Mouse (Mus musculus) NIH3T3 (cell line): Measurements from ENCODE around the gene 3110018I06Rik.

ENCODE experiments used
- DNase-seq: peaks from one replicate; pipeline ENCODE4 v3.0.0-alpha.2; 2012; ENCODE audit warnings: low read depth

3110018I06Rik gene

DNA sequence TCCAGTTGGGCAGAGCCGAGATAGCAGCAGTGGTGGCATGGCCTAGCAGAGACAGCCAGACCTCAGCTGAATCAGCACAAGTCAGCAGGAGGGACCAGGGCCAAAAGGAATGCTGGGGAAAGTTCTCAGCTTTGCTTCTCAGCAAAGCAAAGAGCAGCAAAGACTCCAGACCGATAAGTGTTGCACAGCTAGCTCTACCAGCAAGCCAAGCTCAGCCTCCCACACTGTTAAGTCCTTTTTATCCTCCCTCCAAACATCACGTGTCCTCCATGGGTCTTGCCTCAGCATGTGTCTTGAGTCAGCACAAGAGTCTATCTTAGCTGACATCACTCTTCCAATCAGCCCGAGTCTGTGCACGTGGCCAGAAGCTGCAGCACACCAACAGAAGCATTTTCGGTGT, at the start of gene 3110018I06Rik:
Gene 3110018I06Rik (plus strand): TSS at position 262 of the 400 bp plus-strand sequence.
- no peak for DNase-seq

DNA sequence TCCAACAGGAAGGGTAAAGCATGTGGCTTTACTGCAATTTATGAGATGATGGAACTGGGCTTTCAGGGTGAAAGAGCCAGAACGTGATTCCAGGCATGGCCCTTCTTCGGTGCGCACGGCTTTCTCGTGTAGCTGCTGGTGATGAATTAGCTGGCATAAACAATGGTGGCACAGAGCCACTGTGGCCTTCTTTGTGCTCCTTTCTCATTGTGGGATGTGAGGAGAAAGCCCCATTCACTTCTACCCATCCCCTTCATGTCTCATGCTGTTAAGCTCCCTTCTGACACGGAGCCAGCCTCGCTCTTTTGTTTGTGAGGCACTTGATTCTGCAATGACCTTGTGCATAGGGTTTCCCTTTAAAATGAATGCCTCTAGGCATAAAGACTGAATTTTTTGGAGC, 43.8 kb upstream of the 3110018I06Rik start:
- no peak for DNase-seq

DNA sequence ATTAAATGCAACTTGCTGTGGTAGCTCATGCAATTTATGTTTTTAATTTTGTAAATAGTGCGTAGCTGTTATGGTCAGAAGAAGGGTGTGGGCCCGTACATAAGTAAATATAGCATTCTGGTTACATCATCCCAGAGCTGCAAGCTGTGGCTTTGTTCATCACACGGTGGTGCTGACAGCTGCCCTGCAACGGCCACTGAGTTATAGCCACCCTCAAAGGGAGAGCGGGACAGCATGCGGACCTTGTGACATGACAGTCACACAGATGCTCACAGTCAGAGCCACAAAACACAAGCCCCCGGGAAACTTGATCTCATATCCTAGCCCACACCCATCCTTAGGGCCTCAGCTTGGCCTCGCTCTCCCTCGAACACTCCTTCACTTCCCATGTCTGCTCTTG, 30.6 kb upstream of the 3110018I06Rik start:
- DNase-seq: no peak

DNA sequence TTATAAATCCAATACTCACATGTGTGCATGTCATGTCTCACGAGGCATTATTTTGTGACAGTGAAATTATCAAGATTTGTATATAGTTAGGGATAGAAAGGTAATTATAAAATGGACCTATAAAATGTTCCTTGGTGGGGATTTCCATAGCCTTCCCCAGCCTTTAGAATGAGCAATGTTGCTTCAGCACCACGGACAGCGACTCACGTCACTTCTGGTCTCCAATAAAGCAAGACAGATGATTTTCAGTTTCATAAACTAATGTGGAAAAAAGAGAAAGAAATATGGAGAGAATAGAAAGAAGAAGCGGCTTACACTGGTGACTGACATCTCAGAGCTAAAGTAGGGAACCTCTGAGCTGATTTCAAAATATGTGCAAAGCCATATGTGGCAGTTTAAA, 23.7 kb upstream of the 3110018I06Rik start:
- DNase-seq: peak; percentile 83

DNA sequence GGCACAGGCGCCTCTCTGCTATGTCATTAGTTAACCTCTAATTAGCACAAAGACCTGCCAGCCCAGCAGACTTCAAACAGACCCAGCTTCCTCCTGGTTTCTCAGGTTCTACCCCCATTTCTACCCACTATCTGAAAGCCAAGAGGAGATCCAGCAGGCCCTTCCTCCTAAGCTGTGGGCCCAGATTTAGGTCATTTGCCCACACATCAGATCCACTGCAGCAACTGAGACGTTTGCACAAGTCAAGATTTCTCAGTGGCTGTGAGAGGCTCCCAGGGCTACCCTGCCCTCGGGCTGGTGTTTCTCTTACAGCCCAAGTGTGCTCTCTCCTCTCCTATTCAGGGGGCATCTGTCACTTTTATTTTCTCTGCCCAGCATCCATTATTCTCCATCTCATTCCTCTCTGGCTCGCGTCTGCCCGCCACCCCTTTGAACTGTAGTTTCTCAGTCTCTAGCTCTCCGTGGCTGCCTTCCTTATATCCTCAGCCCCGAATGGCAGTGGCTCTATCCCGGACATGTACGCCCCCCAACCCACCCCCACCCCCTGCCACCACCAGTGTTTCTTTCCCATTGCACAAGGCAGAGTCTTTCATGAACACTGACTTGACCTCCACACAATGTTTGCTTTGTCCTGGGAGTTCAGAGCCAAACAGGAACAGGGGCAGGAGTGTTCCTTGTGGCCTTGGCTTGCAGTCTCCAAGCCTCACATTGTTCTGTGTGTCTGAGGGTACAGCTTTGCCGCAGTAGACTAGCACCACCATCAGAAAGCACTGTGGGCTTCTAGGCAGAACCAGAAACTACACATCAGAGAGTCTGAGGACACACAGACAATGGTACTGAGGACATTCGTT, 11.8 kb upstream of the 3110018I06Rik start:
- DNase-seq: no peak

DNA sequence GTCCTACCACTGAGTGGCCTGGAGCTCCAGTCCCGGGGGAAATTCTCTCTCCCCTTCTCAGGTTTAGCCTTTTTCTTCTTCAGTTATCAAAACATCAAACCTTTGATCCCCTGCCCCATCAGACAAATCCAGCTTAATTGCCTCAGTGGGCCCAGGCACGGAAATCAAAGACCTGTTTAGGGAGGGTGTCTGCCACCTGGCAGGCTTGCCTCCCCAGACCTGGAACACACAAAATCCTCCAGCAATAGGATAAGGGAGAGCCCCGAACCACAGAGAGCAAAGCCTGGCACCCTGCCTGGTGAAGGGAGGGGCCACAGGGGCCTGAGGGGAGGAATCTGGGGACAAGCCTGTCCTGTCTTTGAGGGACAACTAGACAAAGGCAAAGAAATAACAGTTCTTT, 9.1 kb upstream of the 3110018I06Rik start:
- no peak for DNase-seq

DNA sequence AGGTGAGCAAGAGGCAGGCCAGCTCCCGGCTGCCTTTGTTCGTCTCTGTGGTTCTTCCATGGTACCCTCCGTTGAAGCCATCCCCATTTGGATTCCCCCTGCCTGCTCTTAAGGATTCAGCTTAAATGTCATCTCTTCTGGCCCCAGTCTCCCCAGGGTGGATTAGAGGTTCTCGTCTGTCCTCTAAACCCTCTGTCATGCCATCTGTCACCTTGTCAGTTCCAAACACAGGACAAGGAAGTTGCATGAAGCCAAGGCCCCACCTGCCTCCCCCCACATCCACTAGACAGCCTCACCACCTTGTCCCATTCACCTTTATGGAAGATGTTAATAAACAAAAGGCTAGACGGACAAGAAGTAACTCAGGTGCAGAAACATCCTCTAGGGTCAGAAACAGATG, 5.4 kb upstream of the 3110018I06Rik start:
- no peak for DNase-seq

DNA sequence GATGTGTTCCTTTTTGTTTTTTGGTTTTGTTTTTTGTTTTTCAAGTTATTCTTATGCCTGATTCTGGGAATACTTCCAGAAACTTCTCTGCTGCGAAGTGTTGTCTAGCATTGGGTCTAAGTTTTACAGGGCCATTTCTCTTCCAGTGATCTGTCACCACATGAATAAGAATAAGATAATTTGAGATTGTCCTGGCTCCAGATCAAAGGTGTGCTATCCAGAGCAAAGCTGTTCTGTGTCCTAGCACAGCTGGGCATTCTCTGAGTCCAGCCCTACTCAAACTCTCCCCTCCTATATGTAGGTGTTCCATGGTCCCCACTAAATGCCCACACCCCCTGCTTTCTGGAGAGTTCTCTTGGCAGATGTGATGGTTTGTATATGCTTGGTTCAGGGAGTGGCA, 2.9 kb downstream of the 3110018I06Rik start:
- no peak for DNase-seq

DNA sequence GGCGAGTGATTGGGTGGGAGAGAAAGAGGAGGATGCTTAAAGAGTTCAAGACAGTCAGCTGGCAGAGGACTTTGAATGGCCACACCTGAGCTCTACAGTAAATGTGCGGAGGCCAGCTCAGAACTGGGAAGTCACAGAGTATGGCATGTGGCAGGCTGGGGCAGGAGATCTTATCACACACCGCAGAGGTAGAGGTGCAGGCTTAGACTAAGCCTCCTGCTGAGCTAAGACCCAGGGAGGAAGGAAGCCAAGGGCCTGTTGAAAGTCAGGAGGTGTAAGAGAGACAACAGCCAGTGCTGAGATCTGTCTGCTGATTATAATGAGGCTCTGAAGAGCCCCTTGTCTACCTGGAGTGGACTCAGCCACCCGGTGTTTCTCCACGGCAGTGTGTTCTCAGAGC, 8.5 kb downstream of the 3110018I06Rik start:
- no peak for DNase-seq

DNA sequence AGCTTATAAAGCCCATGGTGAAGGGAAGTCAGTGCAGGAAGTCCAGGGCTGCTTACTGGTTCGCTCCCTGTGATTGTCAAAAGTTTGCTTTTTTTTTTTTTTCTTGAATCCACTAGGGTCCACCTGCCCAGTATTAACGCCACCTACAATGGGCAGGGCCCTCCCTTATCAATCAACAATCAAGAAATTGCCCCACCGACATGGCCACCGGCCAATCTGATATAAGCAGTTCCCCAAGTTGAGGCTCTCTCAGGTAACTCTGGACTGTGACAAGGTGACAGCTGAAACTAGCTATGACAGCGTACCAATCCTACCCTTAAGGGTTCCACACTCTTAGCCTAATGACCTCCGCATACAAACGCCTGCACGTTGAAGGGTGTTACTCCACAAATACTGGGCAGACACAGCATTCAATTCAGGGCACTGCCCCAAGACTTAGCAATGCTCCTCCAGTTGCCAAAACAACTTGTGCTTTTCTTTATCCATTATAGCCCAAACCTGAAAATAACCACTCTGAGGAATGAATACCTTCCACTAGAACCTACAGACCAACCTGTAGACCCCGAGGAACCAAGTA, 21.3 kb downstream of the 3110018I06Rik start:
- DNase-seq: no peak

DNA sequence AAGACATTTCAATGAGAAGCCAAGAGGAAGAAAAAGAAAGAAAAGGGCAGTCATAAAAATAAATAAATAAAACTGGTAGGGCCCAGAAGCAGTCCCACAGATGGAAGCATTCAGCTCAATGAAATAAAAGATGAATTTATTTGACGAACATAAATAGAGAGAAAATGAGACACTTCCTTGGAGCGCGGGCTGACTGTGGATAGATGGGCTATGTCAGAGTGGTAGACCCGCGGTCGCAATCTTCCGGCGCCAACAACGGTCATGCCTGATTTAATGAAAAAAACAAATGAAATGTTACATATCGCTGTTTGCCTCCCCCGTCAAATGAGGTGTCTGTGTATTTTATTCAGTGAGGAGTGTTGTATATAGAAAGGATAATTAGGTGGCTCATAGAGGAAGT, 22.7 kb downstream of the 3110018I06Rik start:
- no peak for DNase-seq

DNA sequence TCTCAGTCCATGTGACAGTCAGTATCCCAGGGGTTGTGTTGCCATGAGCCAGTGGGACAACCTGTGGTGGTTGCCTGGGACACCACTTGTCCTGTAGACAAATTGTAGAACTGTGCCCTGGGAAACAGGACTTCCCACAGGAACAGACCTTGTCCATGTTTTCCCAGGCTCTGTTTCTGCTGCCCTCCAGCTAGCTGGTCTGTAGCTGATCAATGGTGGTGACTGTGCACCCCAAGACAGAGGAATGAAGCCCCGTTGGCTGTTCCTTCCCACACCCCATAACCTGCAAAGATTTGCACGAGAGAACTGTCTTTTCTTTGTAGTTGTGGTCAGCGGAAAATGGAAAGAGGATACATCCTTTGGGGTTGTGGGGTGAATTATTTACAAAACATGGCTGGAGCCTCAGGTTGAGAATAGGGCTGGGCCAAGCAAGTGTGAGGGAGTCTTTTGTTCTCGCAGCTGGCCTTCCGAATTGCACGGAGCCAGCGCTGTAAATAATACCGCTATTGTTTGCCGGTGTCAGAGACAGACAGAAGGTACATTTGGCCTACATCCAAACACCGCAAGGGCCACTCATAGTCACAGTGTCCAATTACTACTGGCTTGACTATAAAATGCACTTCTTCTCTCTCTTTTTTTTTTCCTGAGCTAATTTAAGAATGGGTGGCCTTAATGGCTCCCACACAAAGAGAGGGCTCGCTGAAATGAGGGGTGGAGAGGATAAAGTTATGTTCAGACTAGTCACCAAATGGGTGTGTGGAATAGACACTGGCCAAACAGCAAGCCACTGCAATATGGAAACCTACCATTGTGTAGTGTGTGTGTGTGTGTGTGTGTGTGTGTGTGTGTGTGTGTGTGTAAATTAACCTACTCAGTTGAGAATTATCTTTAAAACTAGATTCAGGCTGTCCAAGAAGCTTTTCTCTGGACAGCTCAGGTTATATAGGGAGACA, 28.1 kb downstream of the 3110018I06Rik start:
- no peak for DNase-seq

DNA sequence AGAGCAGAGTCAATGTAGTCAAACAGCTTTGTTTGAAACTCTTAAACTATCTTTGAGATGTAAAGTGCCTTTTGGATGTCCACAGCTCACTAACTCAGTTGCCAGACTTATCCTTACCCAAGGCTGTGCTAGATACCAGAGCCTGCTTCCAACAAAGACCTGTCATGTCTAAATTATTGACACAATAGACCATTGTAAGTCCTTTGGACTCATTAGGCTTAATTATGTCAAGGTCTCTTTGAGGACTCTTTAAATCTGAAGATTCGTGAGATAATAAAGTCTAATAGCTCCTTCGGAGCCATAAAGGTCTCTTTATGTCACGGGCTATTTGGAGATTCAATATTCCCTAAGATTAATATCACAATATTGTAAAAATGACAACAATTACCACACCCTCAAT, 32.5 kb downstream of the 3110018I06Rik start:
- DNase-seq: no peak

DNA sequence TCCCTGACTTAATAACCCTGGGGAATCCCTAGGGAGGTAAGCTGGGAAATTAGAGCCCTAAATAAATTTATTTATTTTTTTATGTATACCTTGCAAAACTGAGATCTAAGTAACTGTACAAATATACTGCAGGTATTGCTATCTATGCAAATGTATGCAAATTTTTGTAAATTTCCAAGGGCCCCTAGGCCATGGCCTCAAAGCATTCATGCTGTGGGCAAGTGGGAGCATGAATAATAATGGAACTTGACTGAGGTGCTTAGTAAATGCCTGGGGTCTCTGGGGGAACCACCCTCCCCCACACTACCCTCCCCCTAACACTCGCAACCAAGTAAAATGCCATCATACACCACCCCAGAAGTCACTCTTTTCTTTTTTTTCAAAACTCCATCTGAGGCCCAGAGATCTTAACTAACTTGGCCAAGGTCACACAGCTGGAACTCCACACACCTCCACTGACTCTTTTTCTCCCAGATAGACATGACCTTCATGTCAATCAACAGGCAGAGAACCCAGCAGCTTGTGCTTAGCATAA, 40.0 kb downstream of the 3110018I06Rik start:
- DNase-seq: no peak

DNA sequence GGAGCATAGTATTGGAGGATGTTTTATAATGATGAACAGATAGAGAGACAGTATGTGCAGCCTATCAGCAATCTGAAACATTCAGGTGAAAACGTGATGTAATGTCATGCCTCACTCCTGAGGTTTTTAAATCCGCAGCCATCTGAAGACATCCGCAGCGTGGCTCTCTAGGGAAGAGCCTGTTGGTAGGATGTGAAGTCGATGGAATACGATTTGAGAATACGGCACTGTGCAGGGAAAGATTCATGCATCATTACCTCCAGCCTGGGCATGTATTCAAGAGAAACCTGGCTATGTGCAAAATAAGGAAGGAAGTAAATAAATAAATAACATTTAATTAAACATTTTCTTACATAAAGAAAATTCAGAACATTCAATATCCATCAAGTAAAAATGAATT, 44.4 kb downstream of the 3110018I06Rik start:
- no peak for DNase-seq
